Mouse (Mus musculus) liver, adult 2 months (tissue): ENCODE measurements at regions not wholly inside any gene's neighbourhood (a gene's known extent, or its start where the extent isn't known, plus 50 kb on each side); places are given as distances from the start of the nearest gene placed in this dataset.

ENCODE experiments used
- DNase-seq: peaks from one replicate; pipeline ENCODE4 v3.0.0-alpha.2; 2011; ENCODE audit warnings: low read depth, low spot score; ENCODE audit errors: extremely low read depth
- H3K27ac ChIP-seq: fragments of 200-500 bp; replicated peaks from 2 replicates; pipeline ENCODE4 v1.5.1; 2012; ENCODE audit warnings: low read depth, mild to moderate bottlenecking, control low read depth, inconsistent platforms, low read length; ENCODE audit not compliant: insufficient read depth
- H3K27me3 ChIP-seq: fragments of 200-500 bp; 2 replicates; pipeline ENCODE4 v1.6.1; 2012; ENCODE audit warnings: mild to moderate bottlenecking, moderate library complexity, low read length, inconsistent platforms; ENCODE audit not compliant: control insufficient read depth, insufficient read depth
- H3K36me3 ChIP-seq: fragments of 200-500 bp; 2 replicates; pipeline ENCODE4 v1.6.1; 2012; ENCODE audit warnings: low read length, inconsistent platforms; ENCODE audit not compliant: control insufficient read depth, insufficient read depth
- H3K4me1 ChIP-seq: fragments of 200-500 bp; 2 replicates; pipeline ENCODE4 v1.6.1; 2011; ENCODE audit warnings: low read length; ENCODE audit not compliant: control insufficient read depth, insufficient read depth
- H3K4me3 ChIP-seq: fragments of 200-500 bp; 2 replicates; pipeline ENCODE4 v1.5.1; 2011; ENCODE audit warnings: low read depth, mild to moderate bottlenecking, control low read depth, low read length, moderate library complexity; ENCODE audit not compliant: insufficient read depth
- H3K79me2 ChIP-seq: fragments of 200-500 bp; 2 replicates; pipeline ENCODE4 v1.6.1; 2012; ENCODE audit warnings: inconsistent platforms, mild to moderate bottlenecking, low read length, moderate library complexity; ENCODE audit not compliant: control insufficient read depth, insufficient read depth
- H3K9ac ChIP-seq: fragments of 200-500 bp; 2 replicates; pipeline ENCODE4 v1.6.1; 2012; ENCODE audit warnings: low read depth, mild to moderate bottlenecking, control low read depth, inconsistent platforms, low read length
- CTCF ChIP-seq: fragments of 200-500 bp; IDR thresholded peaks from 2 replicates; pipeline ENCODE4 v1.5.1; 2011; ENCODE audit warnings: low read depth, low read length, control low read depth
- POLR2A ChIP-seq: fragments of 200-500 bp; IDR thresholded peaks from 2 replicates; pipeline ENCODE4 v1.6.1; 2011; ENCODE audit warnings: low read length, control low read depth; ENCODE audit not compliant: insufficient read depth; ENCODE audit errors: extremely low read depth
- WGBS: fragments of 180-500 bp; shearing (Covaris S2); methylation state at CpG from one replicate; pipeline ENCODE4 v1.1.7; 2018; 5-methylcytosine and 5-hydroxymethylcytosine counted together

GRCm38 (mm10) chr19:36681056-36681455, 55.4 kb downstream of the Ppp1r3c start:
- H3K4me3 ChIP-seq = no peak overlapping the region
- 94% methylated on average over 4 of the region's 4 CpGs for WGBS
- no peaks in the 10 kb centered on the region for H3K27me3 ChIP-seq
- TF ChIP-seq POLR2A = no peak
- no peak for TF ChIP-seq CTCF
- H3K36me3 ChIP-seq = no peaks in the 10 kb centered on the region
- no peak overlapping the region for H3K27ac ChIP-seq
- H3K9ac ChIP-seq = no peak overlapping the region
- DNase-seq = no peak
- H3K79me2 ChIP-seq = no peaks in the 10 kb centered on the region
- peaks cover 7% of the 10 kb centered on the region for H3K4me1 ChIP-seq

DNA sequence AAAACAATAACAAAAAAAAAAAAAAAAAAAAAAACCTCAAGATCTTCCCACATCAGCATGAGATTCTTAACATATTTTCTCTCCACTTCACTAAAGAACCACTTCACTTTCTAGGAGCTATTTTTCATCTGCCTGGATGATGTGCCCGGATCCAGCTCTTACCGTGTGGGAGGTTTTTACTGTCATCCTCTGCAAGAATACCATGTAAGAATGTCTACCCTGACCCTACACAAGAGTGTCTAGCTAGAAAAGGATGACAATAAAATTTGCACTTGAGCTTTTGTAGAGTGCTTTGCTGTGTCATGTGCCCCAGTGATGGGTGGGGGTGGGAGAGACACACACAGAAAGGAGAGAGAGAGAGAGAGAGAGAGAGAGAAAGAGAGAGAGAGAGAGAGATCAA, 56.1 kb downstream of the Ppp1r3c start:
- H3K9ac ChIP-seq = no peak overlapping the region
- TF ChIP-seq POLR2A (no peak), CTCF (no peak)
- H3K27me3 ChIP-seq = no peaks in the 10 kb centered on the region
- no peak for DNase-seq
- no peak overlapping the region for H3K4me3 ChIP-seq
- 91% methylated on average over 2 of the region's 2 CpGs for WGBS
- no peaks in the 10 kb centered on the region for H3K79me2 ChIP-seq
- H3K4me1 ChIP-seq = peaks cover 7% of the 10 kb centered on the region
- H3K27ac ChIP-seq = no peak overlapping the region
- H3K36me3 ChIP-seq = no peaks in the 10 kb centered on the region

DNA sequence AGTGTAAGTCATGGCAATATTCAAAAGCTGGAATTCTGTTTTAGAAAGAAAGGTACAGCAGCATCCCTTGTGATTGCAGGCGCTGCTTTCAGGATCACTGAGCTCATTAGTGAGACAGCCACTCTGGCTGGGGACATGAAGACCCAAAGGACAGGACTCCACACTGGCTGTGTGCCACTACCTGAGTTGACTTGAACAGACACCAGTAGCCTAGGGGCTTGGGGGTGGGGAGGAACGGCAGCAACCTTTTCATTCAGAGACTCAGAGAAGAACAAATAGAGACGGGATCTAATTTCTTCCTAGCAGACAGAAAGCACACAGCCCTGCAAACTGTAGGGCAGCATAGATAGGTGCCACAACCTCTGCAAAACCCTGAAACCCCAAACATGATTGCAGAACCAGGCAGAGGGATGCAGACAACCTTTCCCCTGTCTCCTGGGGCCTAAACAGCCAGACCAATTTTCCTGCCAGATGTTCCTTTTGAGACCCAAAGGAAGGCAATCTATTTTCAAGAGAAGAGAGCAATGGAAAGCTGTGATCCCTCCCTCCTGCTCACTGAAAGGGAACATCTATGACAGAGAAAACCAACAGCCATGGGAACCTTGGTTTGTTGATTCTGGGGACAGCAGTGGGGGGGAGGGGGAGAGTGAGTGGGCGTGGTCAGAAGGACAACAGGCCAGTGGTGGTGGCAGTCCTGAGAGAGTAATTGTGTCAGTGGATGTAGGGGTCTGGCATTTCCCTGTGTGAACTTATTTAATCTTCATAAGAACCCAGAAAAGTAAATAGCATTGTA, 57.2 kb downstream of the Ppp1r3c start:
- H3K4me1 ChIP-seq = peaks cover 7% of the 10 kb centered on the region
- no peak overlapping the region for H3K9ac ChIP-seq
- TF ChIP-seq CTCF = no peak
- TF ChIP-seq POLR2A = no peak
- H3K27ac ChIP-seq = no peak overlapping the region
- H3K36me3 ChIP-seq = no peaks in the 10 kb centered on the region
- H3K79me2 ChIP-seq = no peaks in the 10 kb centered on the region
- WGBS = 71% methylated on average over 4 of the region's 4 CpGs
- no peak for DNase-seq
- no peak overlapping the region for H3K4me3 ChIP-seq
- no peaks in the 10 kb centered on the region for H3K27me3 ChIP-seq

- Histone ChIP-seq H3K27me3 (no peaks in the 10 kb centered on the region), H3K4me3 (no peak overlapping the region), H3K9ac (no peak overlapping the region), H3K4me1 (peaks cover 7% of the 10 kb centered on the region), H3K36me3 (no peaks in the 10 kb centered on the region), H3K79me2 (no peaks in the 10 kb centered on the region), H3K27ac (no peak overlapping the region)
- no peak for TF ChIP-seq CTCF
- no peak for TF ChIP-seq POLR2A
- WGBS = 89% methylated on average over 7 of the region's 7 CpGs
- no peak for DNase-seq
These were observed 57.9 kb downstream of the Ppp1r3c start for GRCm38 (mm10) chr19:36678382-36679027.

- Histone ChIP-seq H3K36me3 (no peaks in the 10 kb centered on the region), H3K27me3 (no peaks in the 10 kb centered on the region), H3K9ac (no peak overlapping the region), H3K27ac (no peak overlapping the region; the same call in 1 of the 2 replicates), H3K4me3 (no peak overlapping the region), H3K4me1 (peaks cover 7% of the 10 kb centered on the region), H3K79me2 (no peaks in the 10 kb centered on the region)
- WGBS = 58% methylated on average over 18 of the region's 18 CpGs
- TF ChIP-seq POLR2A = no peak
- peak; percentile 60 for DNase-seq
These were observed 59.1 kb downstream of the Ppp1r3c start for GRCm38 (mm10) chr19:36677101-36678081.
